Mouse (Mus musculus) limb, embryonic 15.5 days (tissue): ENCODE data around the gene Pim3. TPM values are rescaled to one million over a fixed set of nuclear protein-coding genes. Genes with fewer than 3 reads are reported as not detected.

Experiments
- ATAC-seq: fragments of 200-750 bp; cut with Nextera tagmentation; 2 replicates; pipeline ENCODE4 v1.8.0; 2017; ENCODE audit warnings: low read depth, moderate TSS enrichment; ENCODE audit not compliant: insufficient number of reproducible peaks, low FRiP score, low TSS enrichment
- H3K27ac ChIP-seq: fragments of 300-500 bp; sonication (generic); 2 replicates; pipeline ENCODE4 v1.5.1; 2015; ENCODE audit warnings: moderate library complexity, mild to moderate bottlenecking, inconsistent platforms
- H3K27me3 ChIP-seq: fragments of 300-500 bp; sonication (generic); 2 replicates; pipeline ENCODE4 v1.6.1; 2015; ENCODE audit warnings: inconsistent platforms
- H3K36me3 ChIP-seq: fragments of 300-500 bp; sonication (generic); 2 replicates; pipeline ENCODE4 v1.6.1; 2015; ENCODE audit warnings: inconsistent platforms
- H3K4me1 ChIP-seq: fragments of 300-500 bp; sonication (generic); 2 replicates; pipeline ENCODE4 v1.6.1; 2015; ENCODE audit warnings: inconsistent platforms
- H3K4me2 ChIP-seq: fragments of 300-500 bp; sonication (generic); 2 replicates; pipeline ENCODE4 v1.6.1; 2015; ENCODE audit warnings: mild to moderate bottlenecking, inconsistent platforms
- H3K4me3 ChIP-seq: fragments of 300-500 bp; sonication (generic); 2 replicates; pipeline ENCODE4 v1.5.1; 2015; ENCODE audit warnings: mild to moderate bottlenecking, inconsistent platforms
- H3K9ac ChIP-seq: fragments of 300-500 bp; sonication (generic); 2 replicates; pipeline ENCODE4 v1.6.1; 2015; ENCODE audit warnings: inconsistent platforms
- H3K9me3 ChIP-seq: fragments of 300-500 bp; sonication (generic); 2 replicates; pipeline ENCODE4 v1.6.1; 2016; ENCODE audit warnings: inconsistent platforms
- WGBS: fragments of 180-500 bp; shearing (Covaris S2); methylation state at CpG from one replicate; pipeline ENCODE4 v1.1.7; 2015; 5-methylcytosine and 5-hydroxymethylcytosine counted together
- polyA plus RNA-seq: library from polyadenylated mRNA; unstranded; fragments of >200 nt; fragmentation: Nextera tagmentation; extraction: Ambion mirVana; gene quantifications from 2 replicates; pipeline ENCODE4 v1.2.1, GENCODE M21; 2015

Gene Pim3
- polyA plus RNA-seq, 1 experiment from 2014 or later, result 52.9 TPM

DNA sequence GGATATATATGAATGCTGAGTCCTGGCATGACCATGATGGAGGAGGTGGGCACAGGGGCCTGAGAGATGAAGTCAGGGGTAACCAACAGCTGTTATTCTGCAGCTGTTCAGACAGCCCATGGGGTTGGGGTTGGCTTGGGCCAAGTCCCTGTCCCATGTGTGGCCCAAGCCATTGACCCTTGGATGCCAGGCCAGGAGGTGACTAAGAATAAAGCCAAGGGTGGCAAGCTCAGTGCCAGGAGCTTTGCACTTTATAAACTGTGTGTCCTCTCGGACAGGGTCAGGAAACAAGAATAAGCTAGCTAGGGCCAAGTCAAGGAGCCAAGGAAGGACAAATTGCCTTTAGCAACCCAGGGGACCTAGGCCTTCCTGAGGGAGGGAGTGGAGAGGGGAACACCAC lies 30.3 kb downstream of the Pim3 start:
- ATAC-seq, result no peak
- H3K27ac ChIP-seq, result no peak overlapping the region
- no peaks in the 10 kb centered on the region; the same call in 1 of the 2 replicates for H3K9me3 ChIP-seq
- 72% methylated on average over 1 of the region's 1 CpGs for WGBS
- H3K27me3 ChIP-seq, result 0 out of 2 replicates have a peak, but pooled peaks cover 6% of the 10 kb centered on the region
- H3K4me3 ChIP-seq, result no peak overlapping the region
- no peak overlapping the region for H3K9ac ChIP-seq
- no peaks in the 10 kb centered on the region for H3K36me3 ChIP-seq
- peaks cover 14% of the 10 kb centered on the region for H3K4me1 ChIP-seq
- H3K4me2 ChIP-seq, result no peak overlapping the region

- Histone ChIP-seq H3K27ac (no peak overlapping the region), H3K9ac (no peak overlapping the region), H3K4me2 (no peak overlapping the region), H3K9me3 (no peaks in the 10 kb centered on the region; the same call in 1 of the 2 replicates), H3K27me3 (0 out of 2 replicates have a peak, but pooled peaks cover 6% of the 10 kb centered on the region), H3K4me3 (no peak overlapping the region), H3K4me1 (peaks cover 14% of the 10 kb centered on the region), H3K36me3 (no peaks in the 10 kb centered on the region)
- 78% methylated on average over 5 of the region's 5 CpGs for WGBS
- ATAC-seq, result no peak
Measured at GRCm38 (mm10) chr15:88892876-88893275, 30.9 kb downstream of the Pim3 start.

DNA sequence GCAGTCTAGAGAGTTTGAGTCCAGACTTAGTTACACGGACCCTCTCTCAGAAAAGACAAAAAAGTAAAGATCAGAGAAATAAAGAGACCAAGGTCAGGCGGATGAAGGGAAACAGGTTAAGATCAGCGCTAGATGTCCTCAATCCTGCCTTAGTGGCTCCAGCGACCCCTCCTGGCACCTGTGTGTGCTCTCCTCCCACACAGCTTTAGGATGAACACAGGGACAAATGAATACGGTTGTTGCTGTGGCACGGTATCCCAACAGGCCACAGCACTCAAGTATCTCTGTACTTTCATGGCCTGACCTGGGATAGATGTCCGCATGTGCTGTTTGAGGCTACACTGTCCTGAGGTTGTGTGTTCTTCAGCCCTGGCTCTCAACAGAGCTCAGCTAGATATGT lies 33.1 kb downstream of the Pim3 start:
- Histone ChIP-seq H3K4me1 (peaks cover 14% of the 10 kb centered on the region), H3K9me3 (no peaks in the 10 kb centered on the region; the same call in 1 of the 2 replicates), H3K36me3 (no peaks in the 10 kb centered on the region), H3K4me3 (no peak overlapping the region), H3K9ac (no peak overlapping the region), H3K27me3 (0 out of 2 replicates have a peak, but pooled peaks cover 2% of the 10 kb centered on the region), H3K27ac (no peak overlapping the region), H3K4me2 (no peak overlapping the region)
- 64% methylated on average over 7 of the region's 7 CpGs for WGBS
- no peak for ATAC-seq

DNA sequence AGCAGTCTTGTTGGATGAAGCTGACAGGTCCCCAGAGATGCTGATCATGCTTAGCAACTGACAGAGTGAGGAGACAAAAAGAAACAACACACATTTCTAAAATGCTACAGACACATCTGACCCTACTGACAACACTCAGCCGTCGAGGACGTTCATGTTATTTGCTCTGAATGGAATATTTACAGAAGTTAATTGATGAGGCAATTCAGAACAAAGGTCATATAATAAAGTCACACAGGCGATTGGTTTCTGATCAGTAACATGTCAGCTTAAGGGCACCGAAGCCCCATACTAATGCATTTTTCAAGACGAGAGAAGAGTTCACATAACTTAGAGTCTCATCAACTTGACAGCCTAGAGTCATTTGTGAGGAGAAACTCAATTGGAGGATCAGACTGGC lies 33.9 kb downstream of the Pim3 start:
- H3K4me3 ChIP-seq, result no peak overlapping the region
- WGBS, result 86% methylated on average over 6 of the region's 6 CpGs
- no peak overlapping the region for H3K9ac ChIP-seq
- no peak for ATAC-seq
- H3K27ac ChIP-seq, result no peak overlapping the region
- no peaks in the 10 kb centered on the region for H3K27me3 ChIP-seq
- no peaks in the 10 kb centered on the region for H3K36me3 ChIP-seq
- no peaks in the 10 kb centered on the region; the same call in 1 of the 2 replicates for H3K9me3 ChIP-seq
- peaks cover 6% of the 10 kb centered on the region for H3K4me1 ChIP-seq
- no peak overlapping the region for H3K4me2 ChIP-seq

GRCm38 (mm10) chr15:88896341-88896980 lies 34.5 kb downstream of the Pim3 start:
- Histone ChIP-seq H3K36me3 (no peaks in the 10 kb centered on the region), H3K9me3 (no peaks in the 10 kb centered on the region), H3K9ac (no peak overlapping the region), H3K4me2 (no peak overlapping the region), H3K4me3 (no peak overlapping the region), H3K27me3 (no peaks in the 10 kb centered on the region), H3K27ac (no peak overlapping the region), H3K4me1 (peaks cover under 1% of the 10 kb centered on the region; the same call in 1 of the 2 replicates)
- no peak for ATAC-seq
- 85% methylated on average over 10 of the region's 10 CpGs for WGBS

DNA sequence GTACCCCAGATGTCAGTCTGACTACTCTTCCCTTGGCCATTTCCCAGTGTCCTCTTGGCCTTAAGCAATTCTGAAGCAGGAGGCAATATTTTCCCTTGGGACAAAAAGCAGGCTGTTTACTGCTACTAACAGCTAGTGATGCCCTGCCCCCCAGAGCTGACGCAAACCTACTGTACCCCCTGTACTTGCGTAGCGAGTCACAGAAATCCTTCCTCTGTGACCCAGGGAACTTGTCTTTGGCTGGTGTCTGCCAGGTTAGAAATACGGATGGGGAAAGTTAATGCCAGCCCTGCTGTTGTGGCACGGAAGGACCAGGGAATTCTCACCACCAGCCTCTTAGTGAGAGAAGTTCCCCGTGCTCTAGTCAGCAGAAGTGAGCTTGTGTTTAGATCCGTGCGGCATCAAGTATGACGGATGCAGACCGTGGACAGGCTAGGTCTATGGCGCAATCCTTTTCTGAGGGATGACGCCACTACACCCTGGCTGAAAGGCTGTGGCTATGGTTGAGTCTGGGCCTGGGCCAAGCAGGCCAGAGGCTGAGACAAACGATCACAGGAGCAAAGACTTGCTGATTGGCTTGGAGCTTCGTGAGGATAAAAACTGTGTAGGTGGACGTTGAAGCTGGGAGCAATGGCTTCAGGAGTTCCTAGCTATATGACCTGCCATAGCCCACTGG lies 40.4 kb downstream of the Pim3 start:
- no peak overlapping the region for H3K27ac ChIP-seq
- no peak for ATAC-seq
- H3K27me3 ChIP-seq, result no peaks in the 10 kb centered on the region
- H3K4me3 ChIP-seq, result no peak overlapping the region
- WGBS, result 80% methylated on average over 15 of the region's 15 CpGs
- H3K4me1 ChIP-seq, result no peaks in the 10 kb centered on the region
- H3K9me3 ChIP-seq, result no peaks in the 10 kb centered on the region
- H3K9ac ChIP-seq, result no peak overlapping the region
- no peaks in the 10 kb centered on the region for H3K36me3 ChIP-seq
- no peak overlapping the region for H3K4me2 ChIP-seq

GRCm38 (mm10) chr15:88903086-88903485 lies 41.1 kb downstream of the Pim3 start:
- Histone ChIP-seq H3K4me2 (no peak overlapping the region), H3K9ac (no peak overlapping the region), H3K9me3 (no peaks in the 10 kb centered on the region), H3K27ac (no peak overlapping the region), H3K27me3 (no peaks in the 10 kb centered on the region), H3K36me3 (no peaks in the 10 kb centered on the region), H3K4me3 (no peak overlapping the region), H3K4me1 (no peaks in the 10 kb centered on the region)
- WGBS, result 86% methylated on average over 1 of the region's 1 CpGs
- no peak for ATAC-seq

DNA sequence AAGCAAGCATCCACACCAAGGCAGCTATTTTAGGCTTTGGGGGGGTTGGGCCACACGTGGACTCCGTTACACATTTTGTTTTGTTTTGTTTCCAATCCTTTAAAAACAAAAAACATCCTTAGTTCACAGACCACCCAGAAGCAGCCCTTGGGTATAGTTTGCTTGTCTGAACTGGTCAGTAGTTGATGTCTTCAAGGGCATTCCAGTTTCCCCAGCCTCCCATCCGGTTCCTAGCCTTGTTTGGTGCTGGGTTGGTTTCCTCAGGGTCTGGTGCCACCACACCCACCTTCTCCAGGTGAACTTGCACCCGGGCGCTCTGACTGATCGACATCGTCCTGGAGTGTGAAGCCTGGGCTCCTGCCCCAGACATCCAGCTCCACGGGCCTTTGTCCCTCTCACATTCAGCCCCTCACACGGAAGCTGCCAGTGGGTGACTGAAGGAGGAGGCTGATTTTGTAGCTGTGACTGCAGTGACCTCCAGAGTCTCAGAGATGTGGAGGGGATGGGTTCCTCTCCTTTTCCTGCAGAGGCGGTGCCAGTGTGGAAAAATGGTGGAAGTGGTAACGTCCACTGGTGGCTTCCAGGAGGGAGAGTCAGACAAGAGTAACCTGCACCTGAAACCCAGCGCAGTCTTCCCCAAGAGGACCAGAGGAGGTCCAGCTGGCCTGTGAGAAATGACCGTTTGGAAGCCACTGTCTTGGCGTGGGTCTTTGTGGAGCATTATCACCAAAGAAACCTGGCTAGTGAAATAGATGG lies 42.2 kb downstream of the Pim3 start:
- Histone ChIP-seq H3K4me3 (no peak overlapping the region), H3K27me3 (no peaks in the 10 kb centered on the region), H3K9me3 (no peaks in the 10 kb centered on the region), H3K4me2 (no peak overlapping the region), H3K4me1 (no peaks in the 10 kb centered on the region), H3K9ac (no peak overlapping the region), H3K36me3 (no peaks in the 10 kb centered on the region), H3K27ac (no peak overlapping the region)
- WGBS, result 79% methylated on average over 14 of the region's 14 CpGs
- no peak for ATAC-seq

GRCm38 (mm10) chr15:88906347-88906746 lies 44.4 kb downstream of the Pim3 start:
- Histone ChIP-seq H3K4me3 (no peak overlapping the region), H3K36me3 (no peaks in the 10 kb centered on the region), H3K4me1 (no peaks in the 10 kb centered on the region), H3K27me3 (no peaks in the 10 kb centered on the region), H3K4me2 (no peak overlapping the region), H3K9ac (no peak overlapping the region), H3K27ac (no peak overlapping the region), H3K9me3 (no peaks in the 10 kb centered on the region)
- ATAC-seq, result no peak
- WGBS, result 72% methylated on average over 4 of the region's 4 CpGs

GRCm38 (mm10) chr15:88915046-88915445 lies 53.1 kb downstream of the Pim3 start:
- ATAC-seq, result no peak
- Histone ChIP-seq H3K9me3 (no peaks in the 10 kb centered on the region), H3K9ac (no peak overlapping the region), H3K4me3 (no peak overlapping the region), H3K4me1 (peaks cover 2% of the 10 kb centered on the region; the same call in 1 of the 2 replicates), H3K27ac (no peak overlapping the region), H3K36me3 (no peaks in the 10 kb centered on the region), H3K27me3 (no peaks in the 10 kb centered on the region), H3K4me2 (no peak overlapping the region)
- WGBS, result 94% methylated on average over 7 of the region's 7 CpGs
